Comparison of ENCODE assay signal across 14 mouse cellular contexts in the genomic region with DNA sequence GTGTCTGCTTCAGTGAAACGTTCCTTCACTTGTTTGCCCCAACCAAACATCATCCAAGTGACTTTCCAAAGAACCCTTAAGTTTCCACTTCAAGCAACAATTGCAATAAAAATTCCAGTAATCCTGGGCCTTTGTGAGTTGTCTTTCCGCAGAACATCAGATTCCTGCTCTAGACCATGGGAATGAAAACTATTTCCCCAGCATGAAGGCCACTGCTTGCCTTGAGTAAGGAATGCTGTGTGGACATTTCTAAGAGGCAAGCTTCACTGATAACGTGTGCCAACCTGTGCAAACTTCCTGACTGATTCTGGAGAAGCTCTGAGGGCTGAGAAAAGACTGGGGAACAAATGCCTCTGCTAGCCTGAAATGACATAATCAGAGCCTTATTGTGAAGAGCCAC.
"Had no signal": no experiment of that assay in that cellular context is flagged by ENCODE, and none has a peak within 500 bp of the region (broad histone marks: within the 10 kb centered on the region; RNA-seq: fewer than 3 reads in every experiment).

No protein-coding gene starts in this region.

- H3K36me3 ChIP-seq: limb, embryonic 15.5 days; liver, embryonic 12.5 days; midbrain, embryonic 13.5 days; midbrain, embryonic 15.5 days; neural tube, embryonic 12.5 days; stomach, embryonic 15.5 days had no signal

- H3K4me3 ChIP-seq: limb, embryonic 15.5 days; liver, embryonic 12.5 days; megakaryocyte, embryonic 14.5 days; midbrain, embryonic 13.5 days; midbrain, embryonic 15.5 days; neural tube, embryonic 12.5 days; stomach, embryonic 15.5 days had no signal

- H3K9ac ChIP-seq: limb, embryonic 15.5 days; liver, embryonic 12.5 days; liver, embryonic 14.5 days; midbrain, embryonic 13.5 days; midbrain, embryonic 15.5 days; neural tube, embryonic 12.5 days; stomach, embryonic 15.5 days had no signal

- H3K27me3 ChIP-seq: limb, embryonic 15.5 days; liver, embryonic 12.5 days; megakaryocyte, embryonic 14.5 days; midbrain, embryonic 13.5 days; midbrain, embryonic 15.5 days; neural tube, embryonic 12.5 days; stomach, embryonic 15.5 days had no signal

- H3K4me2 ChIP-seq: limb, embryonic 15.5 days; liver, embryonic 12.5 days; midbrain, embryonic 11.5 days; midbrain, embryonic 13.5 days; midbrain, embryonic 15.5 days; neural tube, embryonic 12.5 days; stomach, embryonic 15.5 days had no signal

- DNase-seq: right cerebral cortex, postnatal 14 days; thymus, adult 2 months; thymus, postnatal 25 days had no signal

- ATAC-seq: liver, embryonic 12.5 days; midbrain, embryonic 13.5 days; midbrain, embryonic 15.5 days had no signal

- H3K27ac ChIP-seq: limb, embryonic 15.5 days; liver, embryonic 12.5 days; liver, embryonic 14.5 days; macrophage; midbrain, embryonic 13.5 days; midbrain, embryonic 15.5 days; neural tube, embryonic 12.5 days; stomach, embryonic 15.5 days; stomach, postnatal 0 days had no signal

- H3K4me1 ChIP-seq: liver, embryonic 12.5 days; megakaryocyte, embryonic 14.5 days; midbrain, embryonic 13.5 days; midbrain, embryonic 15.5 days; neural tube, embryonic 12.5 days; stomach, embryonic 15.5 days had no signal

- H3K9me3 ChIP-seq: limb, embryonic 15.5 days; liver, embryonic 12.5 days; midbrain, embryonic 13.5 days; midbrain, embryonic 15.5 days; neural tube, embryonic 12.5 days; stomach, embryonic 15.5 days had no signal
